Mouse (Mus musculus) liver, postnatal 0 days (tissue): ENCODE results near the gene Ap3d1.

Experiments used
- CTCF ChIP-seq: sonication (generic); IDR thresholded peaks from 2 replicates; pipeline ENCODE4 v1.5.1; 2016; ENCODE audit warnings: antibody characterized with exemption, low read depth
- EP300 ChIP-seq: IDR thresholded peaks from 2 replicates; pipeline ENCODE4 v1.6.1; 2016; ENCODE audit warnings: antibody characterized with exemption, low read depth, mild to moderate bottlenecking

- TF ChIP-seq CTCF = no peak
- TF ChIP-seq EP300 = no peak
Observed at GRCm38 (mm10) chr10:80773816-80774215, 31.8 kb upstream of the Ap3d1 start.
